Mouse (Mus musculus) left cerebral cortex, adult 6 months (tissue): ENCODE measurements around the gene Camk2d. TPM values are rescaled to one million over a fixed set of nuclear protein-coding genes. Genes with fewer than 3 reads are reported as not detected.

Source experiments
- long read RNA-seq, 2 experiments: library from polyadenylated mRNA; unstranded; transcript quantifications; one replicate each; pipeline ENCODE4 v2.0.0; 2019 to 2020
- polyA plus RNA-seq: library from polyadenylated mRNA; unstranded; fragments of <200 nt; fragmentation: Nextera tagmentation; gene quantifications from 2 replicates; pipeline ENCODE4 v1.2.3, GENCODE M21; 2021

Gene Camk2d
- 50.3 and 58.0 TPM in 2 replicates for polyA plus RNA-seq
- long read RNA-seq, experiment 1, full-length matches to known transcripts: 206 of 356 reads
- long read RNA-seq, experiment 1, partial matches to known transcripts: 41 of 356 reads
- long read RNA-seq, experiment 1, other reads (novel, unspliced or antisense): 109 of 356 reads
- long read RNA-seq, experiment 2, full-length matches to known transcripts: 33 of 76 reads
- long read RNA-seq, experiment 2, partial matches to known transcripts: 11 of 76 reads
- long read RNA-seq, experiment 2, other reads (novel, unspliced or antisense): 32 of 76 reads

GRCm38 (mm10) chr3:126596086-126596485 lies at the start of gene Camk2d:
Camk2d (plus strand) TSS chr3:126596302.

Other genes with a start within 250 kb of the Camk2d start
- 0.89 and 0.94 TPM in 2 replicates for gene Arsj, start 232.6 kb upstream of the Camk2d start, polyA plus RNA-seq